Mouse (Mus musculus): ENCODE results near the gene Med25. TPM values are rescaled to one million over a fixed set of nuclear protein-coding genes. Genes with fewer than 3 reads are reported as not detected.

The Med25 gene
- polyA plus RNA-seq, 2 experiments, result 24.2 to 29.3 TPM

DNA sequence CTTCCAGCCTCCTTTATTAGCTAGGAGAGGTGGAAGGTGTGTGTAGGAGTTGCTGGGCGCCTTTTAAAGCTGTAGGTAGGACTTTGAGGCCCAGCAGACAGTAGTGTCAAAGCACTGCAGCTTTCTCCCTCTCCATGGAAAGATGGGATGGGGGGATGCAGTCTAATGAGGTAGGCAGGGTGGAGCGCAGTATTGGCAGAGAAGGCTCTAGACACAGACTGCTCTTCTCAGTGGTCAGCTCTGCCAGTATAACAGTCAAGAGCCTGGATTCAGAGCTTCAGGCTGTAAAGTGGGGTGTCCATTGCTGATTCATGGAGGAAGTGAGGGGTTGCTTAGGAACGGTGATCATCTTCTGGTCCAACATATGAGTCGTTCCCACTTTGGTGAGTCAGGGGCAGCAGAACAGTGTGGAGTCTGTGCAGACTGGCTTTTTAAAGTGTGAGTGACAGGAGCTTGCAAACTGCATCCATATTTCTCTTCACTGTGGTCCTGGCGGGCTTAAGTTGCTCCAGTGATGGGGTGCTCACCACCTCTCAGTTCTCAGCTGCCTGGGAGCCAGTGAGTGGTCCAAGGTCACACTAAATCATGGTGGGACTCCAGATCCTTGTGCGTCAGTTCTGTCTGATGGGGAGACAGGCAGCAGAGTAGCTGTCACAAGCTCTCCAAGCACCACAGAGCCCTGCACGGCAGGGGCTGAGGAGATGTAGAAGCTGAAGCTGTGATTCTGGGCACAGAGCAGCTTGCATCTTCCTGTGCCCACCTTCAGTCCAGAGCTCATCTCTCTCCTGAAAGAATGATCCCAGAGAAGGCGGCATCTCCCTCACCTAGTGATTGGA lies 41.5 kb downstream of the Med25 start:
- DNase-seq (ENCODE audit: low read depth in 3 of 3, low spot score in 3 of 3), result no peak

DNA sequence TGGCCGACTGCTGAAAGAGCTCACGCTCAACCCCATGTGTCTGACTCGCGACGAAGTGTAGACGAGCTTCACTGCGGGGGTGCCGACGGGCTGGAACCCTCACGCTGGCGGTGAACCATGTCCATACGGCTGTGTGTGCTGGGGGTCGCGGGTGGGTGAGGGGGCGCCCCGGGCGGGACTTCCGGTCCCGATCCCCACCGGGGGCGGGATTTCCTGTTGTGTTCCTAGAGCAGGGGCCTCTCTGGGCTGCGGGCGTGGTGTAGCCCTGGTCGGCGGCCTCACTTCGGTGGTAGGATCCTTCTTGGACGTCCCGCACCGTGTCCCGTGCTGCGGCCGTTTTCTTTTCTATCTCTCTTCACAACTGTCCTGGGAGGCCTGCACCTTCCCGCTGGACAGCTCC lies 42.4 kb downstream of the Med25 start:
- DNase-seq (ENCODE audit: low read depth in 3 of 3, low spot score in 3 of 3), result peak; percentile 55 to 68 (median 60)
- under 1% methylated on average over 33 of the region's 33 CpGs for WGBS (ENCODE audit: insufficient replicate concordance)
- no peaks in the 10 kb centered on the region for H3K9me3 ChIP-seq (ENCODE audit: control insufficient read depth, low read length)
- H3K27ac ChIP-seq, result peak overlapping the region; percentile 88
- no peaks in the 10 kb centered on the region for H3K27me3 ChIP-seq (ENCODE audit: control insufficient read depth, insufficient read depth, low read length)
- ATAC-seq (ENCODE audit: insufficient read depth), result peak; percentile 40
- peak overlapping the region; percentile 97 for H3K4me2 ChIP-seq (ENCODE audit: low read depth)
- peaks cover 23 to 24% of the 10 kb centered on the region in 2 experiments for H3K4me1 ChIP-seq (replicated peaks; ENCODE audit: control insufficient read depth in 2 of 2, insufficient read depth in 2 of 2, low read length in 1 of 2)
- peak overlapping the region; percentile 80 to 90 for H3K4me3 ChIP-seq (ENCODE audit: insufficient read depth in 1 of 2, low read depth in 2 of 2, low read length in 2 of 2)
- TF ChIP-seq CTCF (IDR thresholded peaks at IDR 0.05; ENCODE audit: low read depth) (no peak), EP300 (IDR thresholded peaks at IDR 0.05; ENCODE audit: low read depth) (no peak)
- H3K36me3 ChIP-seq (replicated peaks; ENCODE audit: control insufficient read depth, insufficient read depth, low read depth), result peaks cover 7% of the 10 kb centered on the region; the same call in 1 of the 2 replicates
- peak overlapping the region; percentile 80 for H3K9ac ChIP-seq (replicated peaks)

More for the DNA sequence above, 41.5 kb downstream of the Med25 start:
- peak overlapping the region; percentile 80 to 90 for H3K4me3 ChIP-seq (ENCODE audit: insufficient read depth in 1 of 2, low read depth in 2 of 2, low read length in 2 of 2)
- peak overlapping the region; percentile 97 for H3K4me2 ChIP-seq (ENCODE audit: low read depth)
- no peak for ATAC-seq (ENCODE audit: insufficient read depth)
- H3K27ac ChIP-seq, result peak overlapping the region; percentile 30
- peaks cover 32% of the 10 kb centered on the region in 2 experiments for H3K4me1 ChIP-seq (replicated peaks; ENCODE audit: control insufficient read depth in 2 of 2, insufficient read depth in 2 of 2, low read length in 1 of 2)
- no peaks in the 10 kb centered on the region for H3K27me3 ChIP-seq (ENCODE audit: control insufficient read depth, insufficient read depth, low read length)
- peak overlapping the region; percentile 80 for H3K9ac ChIP-seq (replicated peaks)
- WGBS (ENCODE audit: insufficient replicate concordance), result 57% methylated on average over 8 of the region's 8 CpGs
- H3K36me3 ChIP-seq (replicated peaks; ENCODE audit: control insufficient read depth, insufficient read depth, low read depth), result peaks cover 2% of the 10 kb centered on the region; the same call in 1 of the 2 replicates
- H3K9me3 ChIP-seq (ENCODE audit: control insufficient read depth, low read length), result no peaks in the 10 kb centered on the region
- no peak for TF ChIP-seq CTCF (IDR thresholded peaks at IDR 0.05; ENCODE audit: low read depth)
- no peak for TF ChIP-seq EP300 (IDR thresholded peaks at IDR 0.05; ENCODE audit: low read depth)

DNA sequence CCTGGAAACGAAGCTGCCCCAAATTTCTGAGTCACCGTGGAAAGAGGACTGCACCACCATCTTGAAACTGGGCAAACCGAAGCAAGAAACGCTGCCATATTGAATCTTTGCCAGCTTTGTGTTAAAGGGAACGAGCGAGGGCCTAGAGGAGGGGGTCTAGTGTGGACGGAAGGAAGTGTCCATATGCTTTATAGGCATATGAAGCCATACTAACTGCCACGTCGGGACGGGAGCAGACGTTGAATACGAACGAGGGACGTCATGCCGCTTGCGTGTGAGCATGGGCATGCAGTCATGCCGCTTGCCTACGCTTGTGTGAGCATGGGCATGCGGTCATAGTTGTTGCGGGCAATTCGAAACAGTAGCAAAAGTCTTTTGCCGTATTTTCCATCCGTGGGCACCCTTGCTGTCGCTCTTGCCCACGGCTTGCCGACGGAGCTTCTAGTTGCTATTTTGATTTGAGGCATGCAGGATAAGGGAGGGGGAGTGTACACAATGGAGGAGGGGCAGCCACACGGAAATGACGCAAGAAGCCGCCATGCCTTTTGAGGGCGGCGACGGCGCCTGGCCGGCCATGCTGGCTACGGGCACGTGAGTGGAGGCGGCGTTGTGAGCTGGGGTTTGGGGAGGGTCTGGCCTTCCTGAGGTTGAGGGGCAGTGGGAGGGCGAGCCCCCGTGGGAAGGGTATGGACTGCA lies 42.9 kb downstream of the Med25 start:
- Histone ChIP-seq H3K27ac (peak overlapping the region; percentile 88), H3K27me3 (ENCODE audit: control insufficient read depth, insufficient read depth, low read length) (no peaks in the 10 kb centered on the region), H3K36me3 (replicated peaks; ENCODE audit: control insufficient read depth, insufficient read depth, low read depth) (peaks cover 7% of the 10 kb centered on the region; the same call in 1 of the 2 replicates), H3K4me2 (ENCODE audit: low read depth) (peak overlapping the region; percentile 97), H3K9ac (replicated peaks) (peak overlapping the region; percentile 80), H3K4me3 (ENCODE audit: insufficient read depth in 1 of 2, low read depth in 2 of 2, low read length in 2 of 2) (peak overlapping the region; percentile 80 to 90), H3K4me1 (replicated peaks; ENCODE audit: control insufficient read depth in 2 of 2, insufficient read depth in 2 of 2, low read length in 1 of 2) (peaks cover 20 to 22% of the 10 kb centered on the region in 2 experiments), H3K9me3 (ENCODE audit: control insufficient read depth, low read length) (no peaks in the 10 kb centered on the region)
- TF ChIP-seq CTCF (IDR thresholded peaks at IDR 0.05; ENCODE audit: low read depth) (no peak; the same call in 1 of the 2 replicates), EP300 (IDR thresholded peaks at IDR 0.05; ENCODE audit: low read depth) (0 out of 2 replicates have a peak, but pooled peaks have one; percentile 0)
- under 1% methylated on average over 41 of the region's 41 CpGs for WGBS (ENCODE audit: insufficient replicate concordance)
- peak; percentile 82 to 87 (median 83) for DNase-seq (ENCODE audit: low read depth in 3 of 3, low spot score in 3 of 3)
- ATAC-seq (ENCODE audit: insufficient read depth), result peak; percentile 57

DNA sequence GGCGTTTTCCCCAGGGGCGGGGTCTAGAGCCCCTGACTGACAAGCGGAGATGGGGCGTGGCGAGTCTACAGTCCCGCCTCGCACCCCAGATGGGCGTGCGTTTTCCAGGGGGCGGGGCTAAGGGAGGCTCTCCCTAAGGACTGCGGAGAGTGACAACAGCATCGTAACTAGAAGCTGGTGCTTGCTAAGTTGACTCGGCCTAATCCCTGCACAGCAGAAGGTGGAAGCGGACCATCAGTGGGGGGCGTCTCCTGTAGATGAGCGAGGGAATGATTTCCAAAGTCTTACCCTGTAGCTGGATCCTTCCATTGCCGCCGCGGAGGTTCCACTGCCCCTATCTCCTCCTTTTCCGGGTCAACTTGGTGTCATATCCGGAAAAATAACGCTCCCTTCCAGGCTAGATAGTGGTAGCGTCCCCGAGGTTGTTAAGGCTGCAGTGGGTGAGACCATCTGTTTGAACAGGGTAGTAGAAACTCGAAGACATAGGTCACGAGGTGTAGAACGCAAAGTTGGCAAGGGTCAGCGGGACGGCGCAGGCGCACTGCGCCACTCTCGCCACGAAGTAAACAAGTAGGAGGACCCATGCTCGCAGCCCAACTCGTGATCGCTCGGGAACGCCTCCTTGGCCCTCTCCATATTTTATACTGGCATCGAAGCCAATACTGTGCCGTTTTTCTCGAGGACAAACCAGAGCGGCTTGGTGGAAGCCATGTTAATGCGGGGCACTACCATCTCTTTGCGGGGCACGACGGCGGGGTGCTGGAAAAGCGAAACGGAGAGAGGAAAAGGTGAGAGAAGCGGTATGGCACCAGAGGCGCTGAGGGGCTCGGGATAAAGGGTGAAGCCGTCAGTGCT lies 43.7 kb downstream of the Med25 start, which contains the start of the genes Akt1s1 and Tbc1d17:
Gene Akt1s1, plus strand, starts transcription at position 431 of the 855 bp plus-strand sequence.
Gene Tbc1d17, minus strand, starts transcription at position 519 of the 855 bp plus-strand sequence.
- peak within 1 kb of the TSS; percentile 88 for H3K27ac ChIP-seq
- H3K36me3 ChIP-seq (replicated peaks; ENCODE audit: control insufficient read depth, insufficient read depth, low read depth), result peaks cover 7% of the 10 kb centered on the region
- DNase-seq (ENCODE audit: low read depth in 3 of 3, low spot score in 3 of 3) (peak; percentile 94 to 97 (median 95)), ATAC-seq (ENCODE audit: insufficient read depth) (peak; percentile 82)
- WGBS (ENCODE audit: insufficient replicate concordance), result under 1% methylated on average over 54 of the region's 54 CpGs
- TF ChIP-seq EP300 (IDR thresholded peaks at IDR 0.05; ENCODE audit: low read depth), result peak; percentile 32; the same call in 1 of the 2 replicates
- TF ChIP-seq CTCF (IDR thresholded peaks at IDR 0.05; ENCODE audit: low read depth), result no peak
- peaks cover 20 to 21% of the 10 kb centered on the region in 2 experiments for H3K4me1 ChIP-seq (replicated peaks; ENCODE audit: control insufficient read depth in 2 of 2, insufficient read depth in 2 of 2, low read length in 1 of 2)
- H3K9me3 ChIP-seq (ENCODE audit: control insufficient read depth, low read length), result no peaks in the 10 kb centered on the region
- peak within 1 kb of the TSS; percentile 80 to 90 for H3K4me3 ChIP-seq (ENCODE audit: insufficient read depth in 1 of 2, low read depth in 2 of 2, low read length in 2 of 2)
- H3K9ac ChIP-seq (replicated peaks), result peak within 1 kb of the TSS; percentile 80
- H3K4me2 ChIP-seq (ENCODE audit: low read depth), result peak within 1 kb of the TSS; percentile 97
- no peaks in the 10 kb centered on the region for H3K27me3 ChIP-seq (ENCODE audit: control insufficient read depth, insufficient read depth, low read length)

Measured in liver, embryonic 14.5 days (tissue).